ENCODE assay signal across 8 mouse cellular contexts in genomic region chr5:96921973-96922715, GRCm38 (mm10).
DNase-seq lines count a peak whose midpoint lies in the region; ATAC-seq and TF ChIP-seq lines count a peak whose summit lies in the region.

No protein-coding gene starts in this region.

- no peak overlapping the region for H3K4me3 ChIP-seq in heart, postnatal 0 days (ENCODE audit: low read depth, low read length)
- H3K4me3 ChIP-seq in stomach, embryonic 16.5 days (replicated peaks; ENCODE audit: low read length), result no peak overlapping the region

- no peaks in the 10 kb centered on the region for H3K27me3 ChIP-seq in heart, postnatal 0 days (ENCODE audit: control insufficient read depth, insufficient read depth, low read length)
- H3K27me3 ChIP-seq in stomach, embryonic 16.5 days (ENCODE audit: control insufficient read depth, insufficient read depth, low read length), result no peaks in the 10 kb centered on the region

- H3K9me3 ChIP-seq in heart, postnatal 0 days (replicated peaks; ENCODE audit: control insufficient read depth, low read length), result no peaks in the 10 kb centered on the region
- H3K9me3 ChIP-seq in stomach, embryonic 16.5 days (replicated peaks; ENCODE audit: control insufficient read depth, low read length), result no peaks in the 10 kb centered on the region

- no peak overlapping the region for H3K9ac ChIP-seq in heart, postnatal 0 days (replicated peaks; ENCODE audit: low read depth, low read length)
- peak overlapping the region; percentile 51; the same call in 1 of the 2 replicates for H3K9ac ChIP-seq in stomach, embryonic 16.5 days (ENCODE audit: low read length)

- peak; percentile 22 for DNase-seq in ovary, postnatal 36 days (ENCODE audit: low spot score)
- no peak for DNase-seq in ovary, postnatal 14 days (ENCODE audit: low spot score)
- DNase-seq in heart, postnatal 0 days (ENCODE audit: low spot score), result peak; percentile 49
- peak; percentile 64 to 65 for DNase-seq in kidney, postnatal 25 days
- no peak for DNase-seq in embryo, embryonic 11 days
- DNase-seq in urinary bladder, adult 18-20 months (ENCODE audit: low spot score in 2 of 2), result no peak

- H3K4me1 ChIP-seq in heart, postnatal 0 days (ENCODE audit: control insufficient read depth, insufficient read depth), result peaks cover 17% of the 10 kb centered on the region
- H3K4me1 ChIP-seq in stomach, embryonic 16.5 days (ENCODE audit: control insufficient read depth, insufficient read depth, low read length), result peaks cover 14% of the 10 kb centered on the region

- no peaks in the 10 kb centered on the region for H3K36me3 ChIP-seq in heart, postnatal 0 days (replicated peaks; ENCODE audit: control insufficient read depth, insufficient read depth, low read length)
- no peaks in the 10 kb centered on the region for H3K36me3 ChIP-seq in stomach, embryonic 16.5 days (ENCODE audit: control insufficient read depth, insufficient read depth, low read length)

- H3K4me2 ChIP-seq in heart, postnatal 0 days (ENCODE audit: low read depth, low read length), result peak overlapping the region; percentile 26; the same call in 1 of the 2 replicates
- 0 out of 2 replicates have a peak overlapping the region, but pooled peaks have one; percentile 13 for H3K4me2 ChIP-seq in stomach, embryonic 16.5 days (ENCODE audit: low read depth, low read length)

- ATAC-seq in heart, postnatal 0 days (ENCODE audit: insufficient read depth, low read depth), result peak; percentile 35; the same call in 1 of the 2 replicates
- peak; percentile 49; the same call in 1 of the 2 replicates for ATAC-seq in stomach, embryonic 16.5 days (ENCODE audit: insufficient read depth, low FRiP score)
- no peak for ATAC-seq in megakaryocyte-erythroid progenitor cell, adult 5-6 weeks (replicated peaks; ENCODE audit: low FRiP score, low TSS enrichment, poor library complexity, severe bottlenecking)

- no peak for TF ChIP-seq CTCF in heart, postnatal 0 days (IDR thresholded peaks at IDR 0.05; ENCODE audit: low read depth)

- no peak for TF ChIP-seq EP300 in heart, postnatal 0 days (IDR thresholded peaks at IDR 0.05; ENCODE audit: low read depth)

- 24% methylated on average over 11 of the region's 11 CpGs for WGBS in heart, postnatal 0 days
- 40% methylated on average over 11 of the region's 11 CpGs for WGBS in stomach, embryonic 16.5 days

- H3K27ac ChIP-seq in heart, postnatal 0 days (ENCODE audit: low read depth), result peak overlapping the region; percentile 82
- H3K27ac ChIP-seq in stomach, embryonic 16.5 days (ENCODE audit: low read length), result peak overlapping the region; percentile 67

Comparison
In these comparisons a context has a peak if more than half of its experiments do, and no peak if none do; other contexts are left out.
1. DNase-seq: peak in ovary, postnatal 36 days (single experiment), heart, postnatal 0 days (single experiment) and kidney, postnatal 25 days (2 of 2); none in ovary, postnatal 14 days (single experiment), embryo, embryonic 11 days (single experiment) and urinary bladder, adult 18-20 months (0 of 2).